Mouse (Mus musculus) granulocyte monocyte progenitor cell, adult 5-6 weeks (primary cell): ENCODE results near the gene Fam131a. TPM values are rescaled to one million over a fixed set of nuclear protein-coding genes. Genes with fewer than 3 reads are reported as not detected.

ENCODE experiments used
- ATAC-seq: replicated peaks from 2 replicates; pipeline ENCODE4 v1.8.0; 2016; ENCODE audit warnings: mild to moderate bottlenecking, moderate TSS enrichment, inconsistent platforms; ENCODE audit not compliant: poor library complexity, severe bottlenecking
- total RNA-seq, 2 experiments: library from RNA; stranded (forward) in 1 of 2; stranded (reverse) in 1 of 2; fragments of 200-712, 200-1000 nt in 1 of 2; fragments of >200 nt in 1 of 2; fragmentation: Nextera tagmentation in 1 of 2; gene quantifications; 2 replicates each; pipeline ENCODE4 v1.2.3; 2014 to 2017

Gene Fam131a
- total RNA-seq, 2 experiments from 2014 or later, result not detected

DNA sequence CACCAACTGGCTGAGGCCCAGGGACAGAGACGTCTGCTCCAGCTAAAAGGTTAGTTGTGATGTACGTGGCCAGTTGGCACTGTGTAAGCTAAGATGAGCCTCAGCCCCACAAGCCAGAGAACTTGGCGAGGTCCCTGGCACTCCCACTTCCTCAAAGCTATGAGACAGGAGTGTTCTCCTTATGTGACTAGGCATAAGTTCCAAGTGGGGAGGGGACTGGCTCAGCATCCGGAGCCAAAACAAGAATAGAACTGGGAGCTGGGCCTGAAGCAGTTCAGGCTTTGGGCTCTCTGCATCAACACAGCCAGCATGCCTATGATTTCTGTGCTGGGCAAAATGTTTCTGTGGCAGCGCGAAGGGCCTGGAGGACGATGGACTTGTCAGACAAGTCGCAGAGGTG lies 1.7 kb downstream of the Fam131a start:
- ATAC-seq, result peak; percentile 64

- peak; percentile 14; the same call in 1 of the 2 replicates for ATAC-seq
Observed at GRCm38 (mm10) chr16:20695622-20696323, 2.7 kb downstream of the Fam131a start.

DNA sequence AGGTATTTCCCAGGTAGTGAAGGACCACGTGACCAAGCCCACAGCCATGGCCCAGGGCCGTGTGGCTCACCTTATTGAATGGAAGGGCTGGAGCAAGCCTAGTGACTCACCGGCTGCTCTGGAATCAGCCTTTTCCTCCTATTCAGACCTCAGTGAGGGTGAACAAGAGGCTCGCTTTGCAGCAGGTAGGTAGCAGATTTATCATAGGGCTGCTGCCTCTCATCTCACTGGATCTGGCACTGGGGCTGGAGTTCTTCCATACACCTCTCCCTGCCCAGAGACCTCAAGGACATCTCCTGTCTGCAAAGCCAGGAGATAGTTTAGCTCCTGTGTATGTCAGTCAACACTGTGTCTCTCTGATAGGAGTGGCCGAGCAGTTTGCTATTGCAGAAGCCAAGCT lies 6.2 kb downstream of the Fam131a start:
- ATAC-seq, result no peak

DNA sequence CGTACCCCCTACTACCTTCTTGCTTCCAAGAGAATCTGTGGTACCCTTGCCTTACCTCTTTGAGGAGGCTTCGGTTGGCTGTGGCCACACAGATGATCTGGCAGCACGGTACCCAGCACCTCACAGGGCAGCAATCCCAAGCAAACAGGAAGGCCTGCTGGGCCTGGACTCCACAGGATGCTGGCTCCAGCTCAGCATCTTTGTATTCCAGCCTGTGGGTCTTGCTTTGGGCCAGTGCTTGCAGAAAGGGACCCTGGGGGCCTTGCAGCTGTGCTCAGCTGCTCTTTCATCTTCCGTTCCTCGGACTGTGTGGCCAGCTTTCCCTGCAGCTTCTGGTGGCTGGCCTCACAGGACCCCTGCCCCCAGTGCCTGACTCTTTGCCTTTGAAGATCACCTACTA lies 7.0 kb downstream of the Fam131a start:
- no peak for ATAC-seq

DNA sequence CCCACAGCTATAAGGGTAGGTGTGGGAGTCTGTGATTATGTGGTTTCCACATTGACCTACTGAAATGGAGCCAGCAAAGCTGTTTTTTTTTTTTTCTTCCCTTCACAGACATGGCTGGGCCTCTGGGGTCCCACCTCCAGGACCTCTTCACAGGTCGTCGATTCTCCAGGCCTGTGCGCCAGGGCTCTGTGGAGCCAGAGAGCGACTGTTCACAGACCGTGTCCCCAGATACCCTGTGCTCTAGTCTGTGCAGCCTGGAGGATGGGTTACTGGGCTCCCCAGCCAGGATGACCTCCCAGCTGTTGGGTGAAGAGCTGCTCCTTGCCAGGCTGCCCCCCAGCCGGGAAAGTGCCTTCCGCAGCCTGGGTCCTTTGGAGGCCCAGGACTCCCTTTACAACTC lies 8.3 kb downstream of the Fam131a start:
- no peak for ATAC-seq

GRCm38 (mm10) chr16:20701729-20702521 lies 8.9 kb downstream of the Fam131a start:
- peak; percentile 17; the same call in 1 of the 2 replicates for ATAC-seq

- ATAC-seq, result peak; percentile 87
Observed at GRCm38 (mm10) chr16:20702522-20702893, 9.5 kb downstream of the Fam131a start.

- ATAC-seq, result no peak
Observed at GRCm38 (mm10) chr16:20703071-20703470, 10.0 kb downstream of the Fam131a start.

- ATAC-seq, result no peak
Observed at GRCm38 (mm10) chr16:20703699-20704400, 10.8 kb downstream of the Fam131a start.

GRCm38 (mm10) chr16:20705786-20706185 lies 12.7 kb downstream of the Fam131a start:
- no peak for ATAC-seq

- ATAC-seq, result no peak
Observed at GRCm38 (mm10) chr16:20706407-20707055, 13.5 kb downstream of the Fam131a start.

DNA sequence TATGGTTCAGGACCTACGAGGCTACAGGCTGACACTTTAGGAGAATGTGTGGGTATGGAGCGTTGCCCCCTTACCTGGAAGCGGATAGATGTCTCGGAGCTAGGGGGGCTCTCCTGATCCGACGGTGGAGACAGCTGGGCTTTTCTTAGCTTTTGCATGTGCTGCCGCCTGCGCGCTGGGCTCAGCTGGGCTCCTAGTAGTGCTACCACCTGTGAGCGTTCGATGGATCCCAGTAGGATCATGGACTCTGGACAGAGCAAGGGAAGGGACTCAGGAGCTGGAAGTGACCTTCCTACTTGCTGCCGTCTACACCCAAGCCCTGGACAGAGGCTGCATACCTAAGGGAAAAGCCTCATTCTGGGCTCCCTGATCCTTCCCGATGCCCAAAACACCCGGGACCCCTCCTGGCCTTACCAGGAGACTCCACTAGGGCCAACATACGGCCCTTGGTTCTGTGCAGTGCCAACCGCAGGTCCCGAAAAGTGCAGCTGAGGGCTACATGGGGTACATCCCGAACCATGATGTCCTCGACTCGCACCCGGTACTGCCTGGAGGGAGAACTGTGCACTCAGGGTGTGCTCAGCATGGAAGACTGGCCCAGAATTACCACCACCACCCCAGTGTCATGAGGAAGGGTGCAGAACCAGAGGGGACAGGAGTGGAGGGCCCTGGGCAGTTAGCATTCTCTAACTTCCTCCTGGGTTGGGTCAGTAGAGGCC lies 15.3 kb downstream of the Fam131a start:
- ATAC-seq, result no peak

DNA sequence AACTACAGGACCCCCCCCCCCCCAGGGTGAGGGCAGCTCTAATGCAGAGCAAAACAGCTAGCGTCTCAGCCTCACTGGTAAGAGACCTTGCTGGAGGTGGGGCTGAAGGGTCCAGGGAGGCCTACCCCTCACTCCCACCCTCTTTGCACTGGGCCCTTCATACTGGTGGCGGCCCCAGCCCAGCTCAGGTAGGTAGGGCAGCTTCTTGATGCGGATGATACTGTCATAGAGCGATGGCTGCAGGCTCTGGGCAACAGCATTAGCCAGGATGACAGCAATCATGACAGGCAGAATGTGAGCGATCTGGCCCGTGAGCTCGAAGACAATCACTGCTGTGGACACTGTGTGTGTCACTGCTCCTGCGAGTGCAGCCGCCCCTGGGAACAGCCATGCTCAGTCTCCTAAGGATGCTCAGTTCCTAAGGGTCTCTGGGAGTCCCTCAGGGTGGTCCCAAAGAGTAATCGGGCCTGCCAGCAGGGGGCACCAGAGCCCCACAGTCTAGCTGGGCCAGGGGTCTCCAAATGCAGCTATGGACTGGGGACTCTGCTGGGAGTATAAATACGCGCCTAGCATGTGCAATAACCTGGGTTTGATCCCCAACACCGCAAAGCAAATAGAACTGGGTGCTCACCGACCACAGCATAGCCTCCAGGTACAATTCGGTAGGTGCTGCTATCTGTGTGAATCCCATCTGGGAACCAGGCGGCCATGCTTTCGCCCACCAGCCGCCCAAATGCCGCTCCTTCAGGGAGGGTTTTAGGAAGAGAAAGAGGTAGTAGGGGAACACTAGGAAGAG lies 16.1 kb downstream of the Fam131a start:
- peak; percentile 38; the same call in 1 of the 2 replicates for ATAC-seq

DNA sequence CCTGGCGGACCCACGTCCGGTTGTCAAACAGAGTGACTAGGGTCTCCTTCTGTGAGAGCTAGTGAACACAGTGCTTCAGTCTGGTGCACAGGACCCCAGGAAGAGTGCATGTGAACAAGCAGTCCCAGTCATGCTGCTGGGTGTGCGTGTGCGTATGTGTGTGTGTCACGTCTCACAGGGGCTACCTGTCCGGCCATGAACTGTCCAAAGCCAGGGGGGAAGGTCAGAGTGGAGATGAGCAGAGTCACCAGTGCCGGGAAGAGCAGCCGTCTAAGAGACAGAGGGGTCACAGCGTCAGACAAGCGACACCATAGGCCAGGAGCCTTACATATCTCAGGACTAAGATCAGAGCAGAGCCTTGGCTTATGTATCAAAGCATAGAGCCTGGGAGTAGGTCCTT lies 17.3 kb downstream of the Fam131a start:
- no peak for ATAC-seq

DNA sequence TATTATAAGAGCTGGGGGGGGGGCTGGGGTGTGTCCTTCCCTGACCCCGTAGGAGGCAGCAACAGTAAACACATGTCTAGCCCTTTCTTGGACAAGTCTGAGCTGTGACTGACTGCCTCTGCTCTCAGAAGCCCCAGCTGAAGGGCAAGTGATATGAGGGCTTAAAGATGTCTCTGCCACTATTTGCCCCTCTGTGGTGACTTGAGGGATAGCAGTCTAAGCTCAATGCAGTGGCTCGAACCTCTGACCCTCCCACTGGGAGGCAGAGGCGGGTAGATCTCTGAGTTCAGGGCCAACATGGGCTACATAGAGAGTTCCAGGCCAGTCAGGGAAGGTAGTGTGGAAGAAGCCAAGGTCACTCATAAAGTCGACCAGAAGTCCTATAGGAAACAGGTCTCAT lies 17.8 kb downstream of the Fam131a start:
- ATAC-seq, result no peak

DNA sequence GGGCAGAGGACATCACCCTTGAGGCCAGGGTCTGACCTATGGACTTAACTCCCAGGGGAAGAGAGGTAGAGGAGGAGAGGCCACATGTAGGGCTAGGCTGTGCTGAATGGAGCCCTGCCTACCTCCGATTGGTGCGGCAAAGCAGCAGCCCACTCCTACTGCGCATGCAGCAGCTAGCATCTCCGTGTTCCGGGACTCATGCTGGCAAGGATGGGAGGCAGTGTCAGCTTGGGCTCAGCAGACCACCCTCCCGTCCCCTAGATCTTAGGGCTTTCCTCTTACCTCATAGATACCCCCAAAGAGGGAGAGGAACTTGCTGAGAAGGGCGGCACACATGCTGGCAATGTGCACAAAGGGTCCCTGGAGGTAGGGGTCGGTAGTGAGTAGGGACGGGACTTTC lies 19.1 kb downstream of the Fam131a start:
- ATAC-seq, result no peak

GRCm38 (mm10) chr16:20712889-20713288 lies 19.8 kb downstream of the Fam131a start:
- no peak for ATAC-seq

DNA sequence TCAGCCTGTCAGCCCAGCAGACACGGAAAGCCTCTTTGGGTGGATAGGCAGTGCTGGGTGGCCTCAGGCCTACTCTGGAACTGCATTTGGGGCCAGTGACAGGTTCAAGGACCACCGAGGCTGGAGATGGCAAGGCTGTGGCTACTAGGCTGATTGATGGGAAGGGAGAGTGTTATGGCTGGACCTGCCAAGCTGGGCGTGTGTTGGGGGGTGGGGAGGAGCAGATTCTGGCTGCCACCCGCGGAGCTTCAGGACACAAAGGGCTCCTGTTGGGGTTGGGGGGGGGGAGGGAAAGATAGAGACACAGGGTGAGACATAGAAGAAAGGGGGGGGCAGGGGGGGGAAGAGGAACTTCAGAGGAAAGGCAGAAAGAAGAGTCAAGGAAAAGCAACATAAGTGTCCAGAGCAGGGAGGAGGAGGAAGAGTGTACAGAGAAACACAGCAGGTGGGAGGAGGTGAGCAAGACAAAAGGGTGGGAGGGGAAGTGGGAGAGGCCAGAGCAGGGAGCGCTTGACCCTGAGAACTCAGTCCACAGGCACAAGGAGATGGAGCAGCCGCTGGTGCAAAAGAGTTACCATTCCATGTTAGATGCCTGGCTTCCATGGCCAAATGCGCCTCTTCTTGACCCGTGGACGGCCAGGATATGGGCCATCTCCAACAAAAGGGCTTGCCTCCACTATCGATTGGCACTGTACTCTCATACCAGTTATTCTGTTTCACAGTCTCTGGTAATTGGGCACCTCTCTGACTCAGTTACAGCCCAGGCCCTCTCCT lies 21.5 kb downstream of the Fam131a start:
- no peak for ATAC-seq
